Mouse (Mus musculus): ENCODE data around the gene Eea1.

DNA sequence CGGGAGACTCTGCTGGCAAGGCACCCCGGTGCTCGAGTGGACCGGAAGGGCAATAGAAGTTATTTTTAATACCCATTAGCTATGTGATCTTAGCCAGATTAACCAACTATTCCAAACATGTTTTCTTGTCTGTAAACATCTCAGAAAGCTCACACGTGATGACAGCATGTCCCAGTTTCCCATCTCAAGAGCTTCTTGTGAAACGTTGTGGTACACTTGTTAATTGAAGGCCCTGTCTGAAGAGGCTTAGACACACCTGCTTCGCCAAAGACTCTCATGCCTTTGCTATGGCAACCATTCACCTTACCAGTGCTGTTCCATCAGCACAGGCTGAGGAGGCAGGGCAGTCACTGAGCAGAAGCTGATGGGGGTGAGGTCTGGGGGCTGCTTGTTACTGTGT lies 133.9 kb downstream of the Eea1 start:
- no peak for TF ChIP-seq CTCF (IDR thresholded peaks at IDR 0.05; ENCODE audit: low read depth, low read length)
- TF ChIP-seq GATA1 (IDR thresholded peaks at IDR 0.05; ENCODE audit: borderline replicate concordance, low read length) = no peak
- no peak for TF ChIP-seq TAL1 (conservative IDR thresholded peaks at IDR 0.05; ENCODE audit: low read depth, low read length)
- TF ChIP-seq GATA2 (IDR thresholded peaks at IDR 0.05; ENCODE audit: borderline replicate concordance, low read depth, low read length) = no peak
- TF ChIP-seq POLR2AphosphoS5 (IDR thresholded peaks at IDR 0.05; ENCODE audit: insufficient replicate concordance, low read depth, low read length) = no peak
